Mouse (Mus musculus) hindbrain, embryonic 11.5 days (tissue): ENCODE measurements around the gene Acp7. TPM values are rescaled to one million over a fixed set of nuclear protein-coding genes. Genes with fewer than 3 reads are reported as not detected.
A peak's percentile ranks its signal among the peaks of the same experiment; 100 is the strongest.
"Not testable (repeated sequence)": the region's sequence is repeated elsewhere in the genome, so short reads cannot be mapped to it uniquely, and the experiment has no call there.

ENCODE experiments used
- ATAC-seq: fragments of 200-750 bp; cut with Nextera tagmentation; 2 replicates; pipeline ENCODE4 v1.8.0; 2017; ENCODE audit warnings: mild to moderate bottlenecking, moderate TSS enrichment, moderate library complexity; ENCODE audit not compliant: low FRiP score
- DNase-seq: peaks from one replicate; pipeline ENCODE4 v3.0.0-alpha.2; 2015; ENCODE audit warnings: low spot score
- H3K27ac ChIP-seq: fragments of 300-500 bp; sonication (generic); 2 replicates; pipeline ENCODE4 v1.5.1; 2014; ENCODE audit warnings: mild to moderate bottlenecking, low read depth, low read length
- H3K27me3 ChIP-seq: fragments of 300-500 bp; sonication (generic); 2 replicates; pipeline ENCODE4 v1.6.1; 2014; ENCODE audit warnings: mild to moderate bottlenecking, low read length, moderate library complexity, mixed read lengths; ENCODE audit not compliant: control insufficient read depth, insufficient read depth
- H3K36me3 ChIP-seq: fragments of 300-500 bp; sonication (generic); 2 replicates; pipeline ENCODE4 v1.6.1; 2014; ENCODE audit warnings: mild to moderate bottlenecking, low read length, moderate library complexity, mixed read lengths; ENCODE audit not compliant: control insufficient read depth, insufficient read depth
- H3K4me1 ChIP-seq: fragments of 300-500 bp; sonication (generic); replicated peaks from 2 replicates; pipeline ENCODE4 v1.6.1; 2014; ENCODE audit warnings: low read length, mixed read lengths; ENCODE audit not compliant: control insufficient read depth, insufficient read depth
- H3K4me2 ChIP-seq: fragments of 300-500 bp; sonication (generic); replicated peaks from 2 replicates; pipeline ENCODE4 v1.6.1; 2014; ENCODE audit warnings: mild to moderate bottlenecking, low read depth, low read length
- H3K4me3 ChIP-seq: fragments of 300-500 bp; sonication (generic); 2 replicates; pipeline ENCODE4 v1.5.1; 2014; ENCODE audit warnings: low read depth, low read length
- H3K9ac ChIP-seq: fragments of 300-500 bp; sonication (generic); 2 replicates; pipeline ENCODE4 v1.6.1; 2014; ENCODE audit warnings: low read depth, low read length
- H3K9me3 ChIP-seq: fragments of 300-500 bp; sonication (generic); 2 replicates; pipeline ENCODE4 v1.6.1; 2016; ENCODE audit warnings: low read length; ENCODE audit not compliant: control insufficient read depth
- WGBS: fragments of 180-500 bp; shearing (Covaris S2); extraction: QIAGEN DNeasy Blood & Tissue Kit; methylation state at CpG from one replicate; pipeline ENCODE4 v1.1.7; 2014; 5-methylcytosine and 5-hydroxymethylcytosine counted together
- polyA plus RNA-seq: library from polyadenylated mRNA; unstranded; fragments of >200 nt; fragmentation: Nextera tagmentation; extraction: Ambion mirVana; gene quantifications from 2 replicates; pipeline ENCODE4 v1.2.1, GENCODE M21; 2014

Gene Acp7
- polyA plus RNA-seq = not detected in 2 replicates

- peaks cover 23% of the 10 kb centered on the region for H3K27me3 ChIP-seq
- WGBS = 26% methylated on average over 10 of the region's 10 CpGs
Measured at GRCm38 (mm10) chr7:28631073-28631472, at the start of gene Acp7. Gene Acp7 (minus strand): TSS chr7:28631332.

DNA sequence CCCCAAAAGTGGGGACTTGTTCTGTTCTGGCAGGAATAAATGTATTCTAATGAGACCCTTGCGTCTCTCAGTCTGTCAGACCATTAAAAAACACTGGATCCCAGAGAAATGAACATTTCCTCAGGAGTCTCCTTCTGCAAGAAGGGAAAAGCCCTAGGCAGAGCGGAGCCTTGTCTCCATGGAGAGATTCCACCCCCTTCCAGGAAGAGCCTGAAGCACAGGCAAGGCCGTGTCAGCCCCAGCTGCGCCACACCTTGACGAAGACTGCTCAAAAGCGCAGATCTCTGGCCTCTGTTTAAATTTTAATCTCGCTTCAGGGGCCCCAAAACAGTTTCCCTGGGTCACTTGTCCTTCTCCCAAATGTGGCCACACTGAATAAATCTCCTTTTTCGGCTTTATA is 46.5 kb upstream of the Acp7 start:
- no peaks in the 10 kb centered on the region for H3K27me3 ChIP-seq
- no peak for ATAC-seq
- H3K9ac ChIP-seq = no peak overlapping the region

More at GRCm38 (mm10) chr7:28631073-28631472, at the start of gene Acp7:
- Histone ChIP-seq H3K4me1 (peaks cover 3% of the 10 kb centered on the region; the same call in 1 of the 2 replicates), H3K4me3 (peak within 1 kb of the TSS; percentile 18), H3K4me2 (peak within 1 kb of the TSS; percentile 36), H3K36me3 (no peaks in the 10 kb centered on the region), H3K9ac (no peak within 1 kb of the TSS), H3K27ac (no peak within 1 kb of the TSS), H3K9me3 (no peaks in the 10 kb centered on the region)
- DNase-seq (no peak), ATAC-seq (no peak)

DNA sequence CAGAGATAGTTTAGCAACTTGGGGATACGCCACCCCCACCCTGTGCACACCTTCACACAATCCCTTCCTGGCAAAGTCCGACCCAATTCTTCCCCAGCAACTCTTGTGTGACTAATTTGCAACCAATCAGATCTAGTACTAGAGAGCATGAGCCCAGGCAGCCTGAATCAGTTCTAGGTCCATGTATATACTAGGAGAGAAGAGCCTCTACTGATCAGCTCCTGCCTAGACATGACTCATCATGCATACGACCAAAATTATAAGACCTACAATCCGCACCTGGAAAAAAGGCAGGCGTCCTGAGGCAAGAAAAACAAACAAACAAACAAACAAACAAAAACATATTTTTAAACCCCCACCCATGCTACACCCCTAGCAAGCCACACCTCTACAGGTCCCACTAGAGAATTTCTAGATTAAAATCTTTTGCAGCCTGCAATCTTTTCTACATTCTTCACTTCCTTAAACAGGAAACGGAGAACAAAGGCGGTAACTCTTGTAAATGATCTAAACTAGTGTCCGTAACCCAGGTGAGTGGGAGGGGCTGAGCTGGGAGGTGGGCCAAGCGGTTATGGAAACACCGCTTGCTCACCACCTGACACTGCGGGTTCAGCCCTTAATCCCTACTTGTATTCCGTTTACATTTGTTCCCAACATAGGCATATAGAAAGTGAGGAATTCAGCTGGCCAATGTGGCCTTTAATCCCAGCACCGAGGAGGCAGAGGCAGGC is 45.8 kb upstream of the Acp7 start:
- Histone ChIP-seq H3K4me1 (no peaks in the 10 kb centered on the region), H3K27me3 (no peaks in the 10 kb centered on the region), H3K27ac (no peak overlapping the region), H3K9ac (no peak overlapping the region), H3K4me3 (no peak overlapping the region), H3K4me2 (no peak overlapping the region), H3K9me3 (no peaks in the 10 kb centered on the region), H3K36me3 (no peaks in the 10 kb centered on the region)
- WGBS = 89% methylated on average over 13 of the region's 13 CpGs
- no peak for ATAC-seq
- no peak for DNase-seq

More for the DNA sequence above, 46.5 kb upstream of the Acp7 start:
- H3K4me3 ChIP-seq = no peak overlapping the region
- H3K4me1 ChIP-seq = no peaks in the 10 kb centered on the region
- DNase-seq = no peak
- no peaks in the 10 kb centered on the region for H3K36me3 ChIP-seq
- no peak overlapping the region for H3K4me2 ChIP-seq
- no peaks in the 10 kb centered on the region for H3K9me3 ChIP-seq
- WGBS = 92% methylated on average over 8 of the region's 8 CpGs
- no peak overlapping the region for H3K27ac ChIP-seq

- DNase-seq = peak; percentile 29
- H3K4me3 ChIP-seq = no peak overlapping the region
- no peak for ATAC-seq
Measured at GRCm38 (mm10) chr7:28675746-28676145, 44.6 kb upstream of the Acp7 start.

GRCm38 (mm10) chr7:28674994-28675393 is 43.9 kb upstream of the Acp7 start:
- Histone ChIP-seq H3K4me2 (no peak overlapping the region), H3K9me3 (no peaks in the 10 kb centered on the region), H3K27me3 (no peaks in the 10 kb centered on the region), H3K9ac (no peak overlapping the region), H3K4me1 (no peaks in the 10 kb centered on the region), H3K27ac (no peak overlapping the region), H3K4me3 (no peak overlapping the region), H3K36me3 (no peaks in the 10 kb centered on the region)
- DNase-seq = no peak
- 75% methylated on average over 9 of the region's 9 CpGs for WGBS
- ATAC-seq = no peak

More at GRCm38 (mm10) chr7:28675746-28676145, 44.6 kb upstream of the Acp7 start:
- Histone ChIP-seq H3K9ac (no peak overlapping the region), H3K27ac (no peak overlapping the region), H3K4me2 (no peak overlapping the region), H3K9me3 (no peaks in the 10 kb centered on the region), H3K36me3 (no peaks in the 10 kb centered on the region), H3K27me3 (no peaks in the 10 kb centered on the region), H3K4me1 (no peaks in the 10 kb centered on the region)
- 44% methylated on average over 11 of the region's 11 CpGs for WGBS

GRCm38 (mm10) chr7:28672786-28673185 is 41.7 kb upstream of the Acp7 start:
- not testable (repeated sequence) for H3K4me2 ChIP-seq, H3K4me3 ChIP-seq, ATAC-seq, H3K27me3 ChIP-seq, DNase-seq, H3K4me1 ChIP-seq, H3K36me3 ChIP-seq, H3K9me3 ChIP-seq, H3K27ac ChIP-seq, H3K9ac ChIP-seq
- 70% methylated on average over 5 of the region's 5 CpGs for WGBS

DNA sequence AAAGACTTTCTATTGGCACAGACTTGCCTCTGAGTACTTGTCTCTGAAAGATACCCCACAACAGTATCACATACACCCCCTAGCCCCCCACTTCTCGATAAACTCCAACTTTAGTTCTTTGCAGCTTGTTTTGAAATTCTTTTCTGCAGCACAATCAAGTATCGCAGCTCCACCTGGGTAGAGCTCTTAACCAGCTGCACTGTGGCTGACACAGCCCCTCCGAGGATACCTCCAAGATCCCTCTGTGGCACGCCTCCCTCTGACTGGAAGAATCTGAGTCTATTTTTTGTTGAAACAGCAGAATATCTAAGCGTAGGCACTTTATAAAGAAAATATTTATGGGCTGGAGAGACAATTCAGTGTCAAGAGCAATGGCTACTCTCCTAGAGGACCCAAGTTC is 41.1 kb upstream of the Acp7 start:
- no peak overlapping the region for H3K4me2 ChIP-seq
- no peak for ATAC-seq
- WGBS = 89% methylated on average over 5 of the region's 5 CpGs
- no peaks in the 10 kb centered on the region for H3K4me1 ChIP-seq
- H3K36me3 ChIP-seq = no peaks in the 10 kb centered on the region
- no peak overlapping the region for H3K27ac ChIP-seq
- no peak overlapping the region for H3K9ac ChIP-seq
- no peaks in the 10 kb centered on the region for H3K27me3 ChIP-seq
- H3K9me3 ChIP-seq = no peaks in the 10 kb centered on the region
- H3K4me3 ChIP-seq = no peak overlapping the region
- DNase-seq = no peak

DNA sequence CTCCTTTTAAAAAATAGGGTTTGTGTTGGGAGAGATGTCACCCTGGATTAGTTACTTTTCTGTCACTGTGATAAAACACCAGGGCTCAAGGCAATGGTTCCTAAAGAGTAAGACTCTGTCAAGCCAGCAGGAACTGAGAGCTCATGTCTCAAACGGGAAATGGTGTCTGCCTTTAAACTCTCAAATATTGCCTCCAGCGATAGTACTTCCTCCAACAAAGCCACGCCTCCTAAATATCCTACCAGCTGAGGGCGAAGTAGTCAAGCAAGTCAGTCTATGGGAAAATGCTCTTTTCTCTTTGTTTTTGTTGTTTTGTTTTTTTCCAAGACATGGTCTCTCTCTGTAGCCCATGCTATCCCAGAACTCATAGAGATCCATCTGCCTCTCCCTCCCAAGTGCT is 40.0 kb upstream of the Acp7 start:
- Histone ChIP-seq H3K4me2 (no peak overlapping the region), H3K4me3 (no peak overlapping the region), H3K9ac (no peak overlapping the region), H3K9me3 (no peaks in the 10 kb centered on the region), H3K4me1 (no peaks in the 10 kb centered on the region), H3K36me3 (no peaks in the 10 kb centered on the region), H3K27me3 (no peaks in the 10 kb centered on the region), H3K27ac (no peak overlapping the region)
- ATAC-seq = no peak
- WGBS = 75% methylated on average over 4 of the region's 4 CpGs
- no peak for DNase-seq
